Mouse (Mus musculus) forebrain, postnatal 0 days (tissue): ENCODE data around the gene Bcat1. TPM values are rescaled to one million over a fixed set of nuclear protein-coding genes. Genes with fewer than 3 reads are reported as not detected.

Source experiments
- ATAC-seq: fragments of 200-750 bp; cut with Nextera tagmentation; 2 replicates; pipeline ENCODE4 v1.8.0; 2017; ENCODE audit warnings: mild to moderate bottlenecking, moderate library complexity
- DNase-seq: peaks from one replicate; pipeline ENCODE4 v3.0.0-alpha.2; 2015
- H3K27ac ChIP-seq: fragments of 300-500 bp; sonication (generic); 2 replicates; pipeline ENCODE4 v1.5.1; 2014; ENCODE audit warnings: low read depth, mild to moderate bottlenecking, antibody characterized with exemption, low read length, moderate library complexity, mixed read lengths
- H3K27me3 ChIP-seq: fragments of 300-500 bp; sonication (generic); 2 replicates; pipeline ENCODE4 v1.6.1; 2014; ENCODE audit warnings: mild to moderate bottlenecking, low read length, mixed read lengths; ENCODE audit not compliant: insufficient read depth
- H3K36me3 ChIP-seq: fragments of 300-500 bp; sonication (generic); 2 replicates; pipeline ENCODE4 v1.6.1; 2014; ENCODE audit warnings: mild to moderate bottlenecking, moderate library complexity; ENCODE audit not compliant: insufficient read depth
- H3K4me1 ChIP-seq: fragments of 300-500 bp; sonication (generic); 2 replicates; pipeline ENCODE4 v1.6.1; 2014; ENCODE audit warnings: antibody characterized with exemption; ENCODE audit not compliant: insufficient read depth
- H3K4me2 ChIP-seq: fragments of 300-500 bp; sonication (generic); 2 replicates; pipeline ENCODE4 v1.6.1; 2014; ENCODE audit warnings: low read depth, mild to moderate bottlenecking, moderate library complexity
- H3K4me3 ChIP-seq: fragments of 300-500 bp; sonication (generic); 2 replicates; pipeline ENCODE4 v1.5.1; 2014; ENCODE audit warnings: low read depth, low read length, mixed read lengths
- H3K9ac ChIP-seq: fragments of 300-500 bp; sonication (generic); 2 replicates; pipeline ENCODE4 v1.6.1; 2014; ENCODE audit warnings: mild to moderate bottlenecking
- H3K9me3 ChIP-seq: fragments of 300-500 bp; sonication (generic); 2 replicates; pipeline ENCODE4 v1.6.1; 2016; ENCODE audit warnings: low read length
- CTCF ChIP-seq: sonication (generic); IDR thresholded peaks from 2 replicates; pipeline ENCODE4 v1.5.1; 2016; ENCODE audit warnings: antibody characterized with exemption, control low read depth, low read depth
- WGBS: fragments of 180-500 bp; shearing (Covaris S2); extraction: QIAGEN DNeasy Blood & Tissue Kit; methylation state at CpG from one replicate; pipeline ENCODE4 v1.1.7; 2014; 5-methylcytosine and 5-hydroxymethylcytosine counted together
- polyA plus RNA-seq: library from polyadenylated mRNA; unstranded; fragments of >200 nt; fragmentation: Nextera tagmentation; extraction: Ambion mirVana; gene quantifications from 2 replicates; pipeline ENCODE4 v1.2.1, GENCODE M21; 2015
- total RNA-seq: library from RNA; depleted of rRNA; stranded (reverse); fragments of >200 nt; gene quantifications from 2 replicates; pipeline ENCODE4 v1.2.3, GENCODE M21; 2014

Gene Bcat1
- total and polyA plus RNA-seq, 2 experiments from 2014 or later, result 50.7 to 97.5 TPM

- DNase-seq (peak; percentile 11), ATAC-seq (no peak; the same call in 1 of the 2 replicates)
- H3K27me3 ChIP-seq, result no peaks in the 10 kb centered on the region
- no peaks in the 10 kb centered on the region for H3K9me3 ChIP-seq
- H3K9ac ChIP-seq, result no peak overlapping the region
- no peaks in the 10 kb centered on the region for H3K36me3 ChIP-seq
- no peak overlapping the region for H3K4me2 ChIP-seq
- H3K4me1 ChIP-seq, result no peaks in the 10 kb centered on the region
- TF ChIP-seq CTCF, result no peak
- H3K4me3 ChIP-seq, result no peak overlapping the region
- no peak overlapping the region for H3K27ac ChIP-seq
- 74% methylated on average over 5 of the region's 5 CpGs for WGBS
Measured at GRCm38 (mm10) chr6:145090928-145091327, 14.9 kb upstream of the Bcat1 start.

GRCm38 (mm10) chr6:145090201-145090863, 14.3 kb upstream of the Bcat1 start:
- Histone ChIP-seq H3K27ac (no peak overlapping the region), H3K4me2 (no peak overlapping the region), H3K4me1 (no peaks in the 10 kb centered on the region), H3K4me3 (no peak overlapping the region), H3K27me3 (no peaks in the 10 kb centered on the region), H3K9me3 (no peaks in the 10 kb centered on the region), H3K36me3 (no peaks in the 10 kb centered on the region), H3K9ac (no peak overlapping the region)
- ATAC-seq (no peak), DNase-seq (no peak)
- no peak for TF ChIP-seq CTCF
- 83% methylated on average over 6 of the region's 6 CpGs for WGBS

DNA sequence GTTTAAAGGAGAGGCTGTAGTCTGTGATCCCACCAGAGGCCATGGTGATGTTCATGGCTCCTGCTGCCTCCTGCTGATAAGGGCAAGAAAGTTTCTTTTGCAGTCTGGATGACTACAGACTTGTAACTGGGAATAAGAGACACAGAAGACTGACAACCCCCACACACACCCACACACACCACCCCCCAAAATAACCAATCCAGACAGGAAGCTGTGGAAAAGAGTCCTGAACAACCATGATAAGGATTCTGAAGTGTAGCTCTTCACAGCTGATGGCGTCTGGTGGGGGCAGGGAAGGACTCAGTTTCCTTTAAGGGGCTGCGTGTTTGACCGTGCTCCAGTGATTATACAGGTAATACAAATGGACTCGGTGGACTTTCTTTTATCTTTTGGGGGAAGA, 13.4 kb upstream of the Bcat1 start:
- TF ChIP-seq CTCF, result no peak
- WGBS, result 88% methylated on average over 4 of the region's 4 CpGs
- Histone ChIP-seq H3K9ac (no peak overlapping the region), H3K4me2 (no peak overlapping the region), H3K4me3 (no peak overlapping the region), H3K36me3 (no peaks in the 10 kb centered on the region), H3K27ac (no peak overlapping the region), H3K9me3 (no peaks in the 10 kb centered on the region), H3K4me1 (no peaks in the 10 kb centered on the region), H3K27me3 (no peaks in the 10 kb centered on the region)
- DNase-seq (no peak), ATAC-seq (no peak)

DNA sequence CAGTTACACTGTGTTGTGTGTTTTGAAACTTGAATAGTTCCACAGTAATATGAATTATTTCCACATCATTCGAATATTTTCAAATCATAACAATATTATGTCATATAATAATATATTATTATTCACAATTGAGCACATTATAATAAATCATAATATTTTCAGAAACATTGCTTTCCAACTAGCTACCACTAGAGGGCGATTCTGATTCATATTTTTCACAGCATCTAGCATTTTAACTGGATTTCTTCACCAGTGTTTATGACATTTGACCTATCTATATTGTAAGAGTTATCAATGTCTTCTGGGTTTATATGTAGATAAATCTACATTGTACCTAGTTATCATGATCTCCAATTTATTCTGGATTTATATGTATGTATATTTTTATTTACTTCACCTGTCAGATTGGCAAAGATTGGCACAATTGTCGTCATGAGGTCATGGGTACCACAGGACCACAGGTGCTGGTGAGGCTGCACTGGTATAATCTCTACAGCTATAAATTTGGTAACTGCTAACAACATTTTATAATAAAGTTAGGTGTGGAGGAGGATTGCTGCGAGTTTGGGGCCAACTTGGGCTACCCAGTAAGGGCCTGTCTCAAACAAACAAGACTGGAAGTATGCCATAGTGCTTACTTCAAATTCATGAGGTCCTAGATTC, 12.6 kb upstream of the Bcat1 start:
- Histone ChIP-seq H3K9me3 (no peaks in the 10 kb centered on the region), H3K4me2 (no peak overlapping the region), H3K4me1 (no peaks in the 10 kb centered on the region), H3K9ac (no peak overlapping the region), H3K27me3 (no peaks in the 10 kb centered on the region), H3K36me3 (no peaks in the 10 kb centered on the region), H3K4me3 (no peak overlapping the region), H3K27ac (no peak overlapping the region)
- ATAC-seq, result no peak
- peak; percentile 70 for TF ChIP-seq CTCF
- 45% methylated on average over 4 of the region's 4 CpGs for WGBS
- peak; percentile 32 for DNase-seq

GRCm38 (mm10) chr6:145084343-145085117, 8.5 kb upstream of the Bcat1 start:
- H3K4me1 ChIP-seq, result no peaks in the 10 kb centered on the region
- no peak for DNase-seq
- H3K9ac ChIP-seq, result no peak overlapping the region
- H3K36me3 ChIP-seq, result no peaks in the 10 kb centered on the region
- WGBS, result 89% methylated on average over 8 of the region's 8 CpGs
- no peak overlapping the region for H3K27ac ChIP-seq
- no peaks in the 10 kb centered on the region for H3K9me3 ChIP-seq
- H3K4me3 ChIP-seq, result no peak overlapping the region
- ATAC-seq, result no peak
- H3K4me2 ChIP-seq, result no peak overlapping the region
- TF ChIP-seq CTCF, result no peak
- H3K27me3 ChIP-seq, result no peaks in the 10 kb centered on the region

DNA sequence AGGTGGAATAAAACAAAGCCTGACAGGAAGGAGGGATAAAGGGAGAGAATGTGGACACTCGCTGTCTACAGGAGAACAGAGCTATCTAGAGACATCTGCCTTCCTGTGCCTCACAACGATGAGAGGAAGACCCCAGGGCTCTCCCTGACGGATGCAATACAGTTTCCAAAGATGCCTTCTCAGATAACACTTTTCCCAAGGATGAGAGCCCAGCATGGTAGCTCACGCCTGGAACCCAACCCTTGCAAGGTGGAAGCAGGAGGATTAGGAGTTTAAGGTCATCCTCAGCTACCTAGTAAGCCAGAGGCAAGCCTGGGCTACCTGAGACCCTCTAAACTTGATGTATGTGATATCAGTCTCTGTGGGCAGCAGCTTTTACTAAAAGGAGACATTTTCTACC, 5.7 kb upstream of the Bcat1 start:
- no peaks in the 10 kb centered on the region for H3K4me1 ChIP-seq
- H3K4me2 ChIP-seq, result no peak overlapping the region
- TF ChIP-seq CTCF, result no peak
- no peak overlapping the region for H3K4me3 ChIP-seq
- no peak overlapping the region for H3K9ac ChIP-seq
- no peaks in the 10 kb centered on the region for H3K9me3 ChIP-seq
- H3K27ac ChIP-seq, result no peak overlapping the region
- DNase-seq (no peak), ATAC-seq (no peak)
- H3K36me3 ChIP-seq, result no peaks in the 10 kb centered on the region
- H3K27me3 ChIP-seq, result no peaks in the 10 kb centered on the region
- WGBS, result 79% methylated on average over 4 of the region's 4 CpGs

DNA sequence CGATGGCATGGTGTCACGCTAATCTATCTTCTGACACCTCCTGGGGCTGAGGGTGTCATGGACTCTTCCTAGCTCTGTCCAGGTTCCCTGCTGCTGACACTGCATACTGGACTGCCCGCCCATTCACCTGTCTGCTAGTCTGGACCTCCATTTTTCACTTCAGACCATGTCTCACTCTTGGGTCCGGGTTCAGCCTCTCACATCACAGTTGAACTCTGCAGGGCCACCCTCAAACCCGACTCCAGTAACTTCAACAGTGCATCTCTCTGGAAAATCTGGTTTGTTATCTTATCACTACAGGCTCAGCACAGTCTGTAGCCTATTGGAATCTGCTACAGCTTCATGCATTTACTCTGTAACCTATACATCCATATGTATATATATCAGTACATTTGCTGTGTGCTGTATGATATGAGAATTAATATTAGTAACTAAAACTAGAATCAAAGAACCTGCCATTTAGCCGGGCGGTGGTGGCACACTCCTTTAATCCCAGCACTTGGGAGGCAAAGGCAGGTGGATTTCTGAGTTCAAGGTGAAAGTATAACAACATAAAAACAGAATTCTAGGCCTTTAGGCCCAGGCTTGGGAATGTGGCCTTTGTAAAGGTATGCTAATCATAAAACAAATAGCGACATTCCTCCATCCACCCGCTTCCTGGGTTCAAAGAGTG, 3.2 kb upstream of the Bcat1 start:
- Histone ChIP-seq H3K27me3 (no peaks in the 10 kb centered on the region), H3K36me3 (no peaks in the 10 kb centered on the region), H3K27ac (no peak overlapping the region), H3K9me3 (no peaks in the 10 kb centered on the region), H3K9ac (no peak overlapping the region), H3K4me2 (no peak overlapping the region), H3K4me3 (no peak overlapping the region), H3K4me1 (no peaks in the 10 kb centered on the region)
- no peak for ATAC-seq
- DNase-seq, result no peak
- TF ChIP-seq CTCF, result no peak
- 83% methylated on average over 9 of the region's 9 CpGs for WGBS
